Mouse (Mus musculus): ENCODE data around the gene Tgds. TPM values are rescaled to one million over a fixed set of nuclear protein-coding genes. Genes with fewer than 3 reads are reported as not detected.
A peak's percentile ranks its signal among the peaks of the same experiment; 100 is the strongest.
"Not testable (repeated sequence)": the region's sequence is repeated elsewhere in the genome, so short reads cannot be mapped to it uniquely, and the experiment has no call there.

Tgds gene
- polyA plus RNA-seq, 1 experiment from 2014 or later: 26.9 TPM

- 92% methylated on average over 10 of the region's 10 CpGs for WGBS
- Histone ChIP-seq H3K4me1 (no peaks in the 10 kb centered on the region), H3K9ac (no peak overlapping the region), H3K9me3 (no peaks in the 10 kb centered on the region), H3K27me3 (no peaks in the 10 kb centered on the region), H3K4me2 (no peak overlapping the region), H3K36me3 (replicated peaks) (peaks cover 57% of the 10 kb centered on the region), H3K4me3 (replicated peaks) (no peak overlapping the region), H3K27ac (no peak overlapping the region)
- no peak; the same call in 1 of the 2 replicates for ATAC-seq (ENCODE audit: low FRiP score)
Measured at GRCm38 (mm10) chr14:118156740-118157139, 24.2 kb upstream of the Tgds start.

GRCm38 (mm10) chr14:118156056-118156455 lies 23.5 kb upstream of the Tgds start:
- not testable (repeated sequence) for H3K4me1 ChIP-seq; H3K27me3 ChIP-seq; H3K9me3 ChIP-seq; H3K9ac ChIP-seq; ATAC-seq (ENCODE audit: low FRiP score); H3K4me2 ChIP-seq; H3K27ac ChIP-seq; H3K4me3 ChIP-seq (replicated peaks)
- H3K36me3 ChIP-seq (replicated peaks): peaks cover 52% of the 10 kb centered on the region
- 96% methylated on average over 16 of the region's 16 CpGs for WGBS

- peaks cover 35% of the 10 kb centered on the region for H3K36me3 ChIP-seq (replicated peaks)
- H3K27ac ChIP-seq: no peak overlapping the region
- H3K4me1 ChIP-seq: no peaks in the 10 kb centered on the region
- H3K4me2 ChIP-seq: no peak overlapping the region
- no peaks in the 10 kb centered on the region for H3K9me3 ChIP-seq
- H3K9ac ChIP-seq: no peak overlapping the region
- 93% methylated on average over 8 of the region's 8 CpGs for WGBS
- ATAC-seq (ENCODE audit: low FRiP score): no peak
- H3K27me3 ChIP-seq: no peaks in the 10 kb centered on the region
- no peak overlapping the region for H3K4me3 ChIP-seq (replicated peaks)
Measured at GRCm38 (mm10) chr14:118152294-118152651, 19.7 kb upstream of the Tgds start.

GRCm38 (mm10) chr14:118151651-118152293 lies 19.2 kb upstream of the Tgds start:
- no peaks in the 10 kb centered on the region for H3K4me1 ChIP-seq
- H3K4me2 ChIP-seq: no peak overlapping the region
- 84% methylated on average over 5 of the region's 5 CpGs for WGBS
- H3K4me3 ChIP-seq (replicated peaks): no peak overlapping the region
- H3K27ac ChIP-seq: no peak overlapping the region
- no peaks in the 10 kb centered on the region for H3K9me3 ChIP-seq
- ATAC-seq (ENCODE audit: low FRiP score): no peak
- no peaks in the 10 kb centered on the region for H3K27me3 ChIP-seq
- H3K9ac ChIP-seq: no peak overlapping the region
- H3K36me3 ChIP-seq (replicated peaks): peaks cover 35% of the 10 kb centered on the region

GRCm38 (mm10) chr14:118150656-118151551 lies 18.3 kb upstream of the Tgds start:
- WGBS: 91% methylated on average over 26 of the region's 26 CpGs
- Histone ChIP-seq H3K4me2 (no peak overlapping the region), H3K36me3 (replicated peaks) (peaks cover 29% of the 10 kb centered on the region), H3K9ac (no peak overlapping the region), H3K4me3 (replicated peaks) (no peak overlapping the region), H3K27me3 (no peaks in the 10 kb centered on the region), H3K27ac (no peak overlapping the region), H3K4me1 (no peaks in the 10 kb centered on the region), H3K9me3 (no peaks in the 10 kb centered on the region)
- no peak for ATAC-seq (ENCODE audit: low FRiP score)

GRCm38 (mm10) chr14:118148554-118148953 lies 16.0 kb upstream of the Tgds start:
- ATAC-seq (ENCODE audit: low FRiP score): no peak
- 85% methylated on average over 10 of the region's 10 CpGs for WGBS

GRCm38 (mm10) chr14:118148046-118148445 lies 15.5 kb upstream of the Tgds start:
- Histone ChIP-seq H3K4me2 (no peak overlapping the region), H3K4me3 (replicated peaks) (no peak overlapping the region), H3K36me3 (replicated peaks) (peaks cover 14% of the 10 kb centered on the region), H3K9ac (no peak overlapping the region), H3K9me3 (no peaks in the 10 kb centered on the region), H3K27me3 (no peaks in the 10 kb centered on the region), H3K27ac (no peak overlapping the region), H3K4me1 (no peaks in the 10 kb centered on the region)
- ATAC-seq (ENCODE audit: low FRiP score): no peak
- WGBS: 94% methylated on average over 13 of the region's 13 CpGs

More at GRCm38 (mm10) chr14:118148554-118148953, 16.0 kb upstream of the Tgds start:
- no peaks in the 10 kb centered on the region for H3K27me3 ChIP-seq
- no peak overlapping the region for H3K4me3 ChIP-seq (replicated peaks)
- no peak overlapping the region for H3K27ac ChIP-seq
- no peak overlapping the region for H3K4me2 ChIP-seq
- peaks cover 20% of the 10 kb centered on the region for H3K36me3 ChIP-seq (replicated peaks)
- no peaks in the 10 kb centered on the region for H3K4me1 ChIP-seq
- H3K9me3 ChIP-seq: no peaks in the 10 kb centered on the region
- H3K9ac ChIP-seq: no peak overlapping the region

- no peak overlapping the region for H3K9ac ChIP-seq
- H3K27ac ChIP-seq: no peak overlapping the region
- ATAC-seq (ENCODE audit: low FRiP score): no peak
- WGBS: 92% methylated on average over 5 of the region's 5 CpGs
- H3K9me3 ChIP-seq: no peaks in the 10 kb centered on the region
- peaks cover 27% of the 10 kb centered on the region for H3K36me3 ChIP-seq (replicated peaks)
- no peak overlapping the region for H3K4me2 ChIP-seq
- H3K4me3 ChIP-seq (replicated peaks): no peak overlapping the region
- H3K4me1 ChIP-seq: peaks cover 12% of the 10 kb centered on the region; the same call in 1 of the 2 replicates
- H3K27me3 ChIP-seq: no peaks in the 10 kb centered on the region
Measured at GRCm38 (mm10) chr14:118142283-118142682, 9.7 kb upstream of the Tgds start.

GRCm38 (mm10) chr14:118137487-118137886 lies 4.9 kb upstream of the Tgds start:
- Histone ChIP-seq H3K27me3 (peaks cover 5% of the 10 kb centered on the region; the same call in 1 of the 2 replicates), H3K4me2 (peak overlapping the region; percentile 82), H3K4me1 (peaks cover 21% of the 10 kb centered on the region), H3K27ac (no peak overlapping the region), H3K9ac (peak overlapping the region; percentile 77), H3K9me3 (no peaks in the 10 kb centered on the region), H3K36me3 (replicated peaks) (peaks cover 23% of the 10 kb centered on the region), H3K4me3 (replicated peaks) (peak overlapping the region; percentile 73)
- peak; percentile 36 for ATAC-seq (ENCODE audit: low FRiP score)
- WGBS: under 1% methylated on average over 13 of the region's 13 CpGs

GRCm38 (mm10) chr14:118136744-118137452 lies 4.3 kb upstream of the Tgds start, which contains the start of gene Gpr180:
Gene Gpr180, plus strand, starts transcription at chr14:118137158.
- Histone ChIP-seq H3K4me3 (replicated peaks) (peak within 1 kb of the TSS; percentile 73), H3K4me2 (peak within 1 kb of the TSS; percentile 82), H3K9me3 (no peaks in the 10 kb centered on the region), H3K36me3 (replicated peaks) (peaks cover 18% of the 10 kb centered on the region), H3K4me1 (peaks cover 24% of the 10 kb centered on the region), H3K27me3 (peaks cover 5% of the 10 kb centered on the region; the same call in 1 of the 2 replicates), H3K9ac (peak within 1 kb of the TSS; percentile 77), H3K27ac (peak within 1 kb of the TSS; percentile 58)
- peak; percentile 98 for ATAC-seq (ENCODE audit: low FRiP score)
- WGBS: under 1% methylated on average over 71 of the region's 77 CpGs

- Histone ChIP-seq H3K4me3 (replicated peaks) (peak overlapping the region; percentile 72), H3K36me3 (replicated peaks) (peaks cover 18% of the 10 kb centered on the region), H3K27ac (no peak overlapping the region), H3K4me2 (peak overlapping the region; percentile 89), H3K4me1 (peaks cover 20% of the 10 kb centered on the region), H3K9me3 (no peaks in the 10 kb centered on the region), H3K9ac (peak overlapping the region; percentile 85), H3K27me3 (peaks cover 5% of the 10 kb centered on the region; the same call in 1 of the 2 replicates)
- ATAC-seq (ENCODE audit: low FRiP score): peak; percentile 2
- WGBS: 13% methylated on average over 21 of the region's 21 CpGs
Measured at GRCm38 (mm10) chr14:118131931-118132641, 469 bp downstream of the Tgds start.
